Mouse (Mus musculus): ENCODE results near the gene Olfr821. TPM values are rescaled to one million over a fixed set of nuclear protein-coding genes. Genes with fewer than 3 reads are reported as not detected.
"Not testable (repeated sequence)": the region's sequence is repeated elsewhere in the genome, so short reads cannot be mapped to it uniquely, and the experiment has no call there.

Olfr821 gene
- polyA plus RNA-seq (2016; fragmentation: Nextera tagmentation; extraction: Ambion mirVana): not detected in 2 replicates

DNA sequence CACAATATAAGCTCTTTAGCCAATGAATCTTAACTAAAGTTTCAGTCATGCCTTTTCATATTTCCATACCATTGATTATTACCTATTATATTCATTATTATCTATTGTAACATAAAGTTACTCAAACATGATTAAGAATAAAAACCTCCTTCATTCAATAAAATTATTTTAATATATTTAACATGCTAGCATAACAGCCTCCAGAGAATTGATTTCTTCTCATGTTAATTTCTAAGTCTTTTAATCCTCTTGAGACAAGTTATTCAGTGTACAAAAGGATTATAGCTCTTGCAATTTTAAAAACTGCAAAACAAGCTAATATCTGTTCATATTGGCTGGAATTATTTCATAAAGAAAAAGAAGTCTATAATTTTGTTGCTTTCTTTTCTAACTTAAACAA is at the start of gene Olfr821:
Gene Olfr821, plus strand, starts transcription at position 301 of the 400 bp plus-strand sequence.
- Histone ChIP-seq H3K9me3 (no peaks in the 10 kb centered on the region), H3K27me3 (replicated peaks) (no peaks in the 10 kb centered on the region), H3K4me1 (no peaks in the 10 kb centered on the region), H3K9ac (no peak within 1 kb of the TSS), H3K36me3 (no peaks in the 10 kb centered on the region), H3K27ac (no peak within 1 kb of the TSS), H3K4me3 (no peak within 1 kb of the TSS), H3K4me2 (replicated peaks) (no peak within 1 kb of the TSS)
- no peak for ATAC-seq (ENCODE audit: low FRiP score, low read depth)

DNA sequence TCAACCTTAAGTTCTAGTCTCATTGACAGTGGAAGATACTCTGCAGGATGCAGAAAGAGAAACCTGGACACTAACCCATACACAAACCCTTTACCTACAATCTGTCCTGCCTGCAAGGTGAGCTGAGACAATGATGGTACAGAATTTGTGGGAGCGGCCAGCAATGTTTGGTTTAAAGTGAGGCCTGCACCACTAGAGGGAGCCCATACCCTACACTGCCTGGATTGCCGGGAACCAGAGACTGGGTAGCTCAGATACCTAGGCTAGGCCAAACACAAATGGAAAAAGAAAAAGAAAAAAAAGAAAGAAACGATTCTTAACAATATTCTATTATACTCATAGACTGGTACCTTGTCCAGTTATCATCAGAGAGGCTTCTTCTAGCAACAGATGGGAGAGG is 48.3 kb upstream of the Olfr821 start:
- H3K27ac ChIP-seq; H3K36me3 ChIP-seq; H3K27me3 ChIP-seq (replicated peaks); H3K4me3 ChIP-seq; H3K9me3 ChIP-seq; H3K9ac ChIP-seq; H3K4me1 ChIP-seq; H3K4me2 ChIP-seq (replicated peaks): not testable (repeated sequence)
- WGBS: no CpG with 5 or more reads among the region's 3 CpGs
- peak; percentile 56 for ATAC-seq (ENCODE audit: low FRiP score, low read depth)

DNA sequence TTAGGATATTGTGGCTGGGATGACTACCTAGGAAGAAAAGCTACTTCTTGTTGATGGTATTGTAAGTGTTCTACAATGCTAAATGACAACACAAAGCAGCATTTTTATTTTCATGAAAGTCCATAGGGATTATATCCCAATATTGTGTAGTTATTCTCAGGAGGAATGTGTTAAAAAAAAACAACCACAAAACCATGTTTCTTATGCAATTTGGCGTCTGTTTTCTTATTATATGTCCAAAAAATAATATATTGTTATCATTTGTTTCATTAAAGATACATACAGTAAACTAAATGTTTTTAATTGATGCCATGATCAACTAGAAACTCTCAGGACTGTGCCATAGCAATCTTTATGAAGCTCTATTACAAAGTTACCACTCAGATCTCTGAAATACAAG is 45.2 kb upstream of the Olfr821 start, which contains the start of gene Gm10310:
Gene Gm10310, minus strand, starts transcription at position 101 of the 400 bp plus-strand sequence.
- not testable (repeated sequence) for H3K36me3 ChIP-seq; H3K4me1 ChIP-seq; H3K9ac ChIP-seq; H3K4me3 ChIP-seq; H3K27me3 ChIP-seq (replicated peaks); H3K4me2 ChIP-seq (replicated peaks); H3K9me3 ChIP-seq; ATAC-seq (ENCODE audit: low FRiP score, low read depth); H3K27ac ChIP-seq
- no CpG with 5 or more reads among the region's 1 CpGs for WGBS

DNA sequence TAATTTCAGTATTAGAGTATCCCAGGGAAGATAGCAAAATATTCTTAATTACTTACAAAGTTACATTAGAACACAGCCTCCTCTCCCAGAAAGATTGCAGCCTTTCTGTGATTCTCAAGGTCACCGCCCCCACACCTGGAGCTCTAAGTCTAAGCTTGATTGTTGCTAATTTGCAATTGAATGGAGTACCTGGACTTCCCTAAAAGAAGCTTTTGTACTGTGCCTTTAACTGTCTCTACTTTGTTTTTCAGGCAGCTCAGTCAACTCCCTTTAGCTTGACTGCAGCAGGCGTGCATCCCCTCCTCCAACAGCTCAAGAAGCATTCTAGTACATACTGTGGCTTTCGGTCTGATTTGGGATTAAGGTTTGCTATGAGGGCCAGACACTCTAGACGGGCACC is 26.0 kb upstream of the Olfr821 start:
- ATAC-seq (ENCODE audit: low FRiP score, low read depth); H3K36me3 ChIP-seq; H3K9me3 ChIP-seq; H3K9ac ChIP-seq; H3K4me3 ChIP-seq; H3K4me2 ChIP-seq (replicated peaks); H3K27ac ChIP-seq; H3K4me1 ChIP-seq; H3K27me3 ChIP-seq (replicated peaks): not testable (repeated sequence)
- WGBS: 89% methylated on average over 4 of the region's 4 CpGs

DNA sequence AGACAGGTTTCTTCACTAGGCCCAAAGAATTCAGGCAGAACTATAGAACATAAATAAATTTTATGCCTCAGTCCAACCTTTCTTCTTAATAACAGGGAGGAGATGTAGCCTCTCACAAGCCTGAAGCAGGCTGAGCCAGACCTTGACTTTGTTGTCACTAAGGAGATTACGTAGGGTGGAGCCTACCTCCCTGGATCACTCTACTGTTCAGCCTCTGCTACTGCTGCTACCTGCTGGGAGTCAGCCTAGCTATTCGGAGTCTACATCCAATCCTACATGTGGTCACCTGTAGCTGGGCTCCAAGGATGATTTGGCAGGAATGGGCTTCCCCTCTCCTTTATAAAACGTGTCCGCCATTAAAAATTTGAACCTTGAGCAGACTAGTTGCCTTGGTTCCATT is 24.8 kb upstream of the Olfr821 start:
- H3K4me1 ChIP-seq; H3K9ac ChIP-seq; H3K4me2 ChIP-seq (replicated peaks); H3K4me3 ChIP-seq; H3K27ac ChIP-seq; H3K27me3 ChIP-seq (replicated peaks); ATAC-seq (ENCODE audit: low FRiP score, low read depth); H3K9me3 ChIP-seq; H3K36me3 ChIP-seq: not testable (repeated sequence)
- 94% methylated on average over 4 of the region's 4 CpGs for WGBS

DNA sequence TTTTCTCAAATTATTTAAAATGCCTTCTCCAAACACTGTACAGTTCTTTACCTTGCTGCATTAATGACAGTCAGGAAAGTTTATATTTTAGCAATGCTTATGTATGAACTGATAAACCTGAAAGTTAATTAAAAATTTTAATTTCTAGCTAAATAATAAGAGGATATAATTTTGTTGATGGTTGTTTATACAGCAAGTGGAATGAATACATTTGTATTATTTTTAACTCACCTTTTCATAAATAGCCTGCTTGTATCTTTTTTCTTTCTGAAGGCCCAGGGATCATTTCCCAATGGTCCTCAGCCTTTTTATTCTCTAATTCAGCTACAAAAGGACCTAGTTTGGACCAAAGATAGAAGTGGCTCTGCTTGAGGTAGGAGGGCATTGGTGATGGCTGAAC is 17.8 kb upstream of the Olfr821 start, which contains the start of gene Olfr820:
Gene Olfr820, plus strand, starts transcription at position 301 of the 400 bp plus-strand sequence.
- H3K9me3 ChIP-seq: no peaks in the 10 kb centered on the region
- no peaks in the 10 kb centered on the region for H3K27me3 ChIP-seq (replicated peaks)
- no peak within 1 kb of the TSS for H3K27ac ChIP-seq
- H3K4me1 ChIP-seq: no peaks in the 10 kb centered on the region
- H3K36me3 ChIP-seq: no peaks in the 10 kb centered on the region
- no peak within 1 kb of the TSS for H3K4me3 ChIP-seq
- no peak within 1 kb of the TSS for H3K4me2 ChIP-seq (replicated peaks)
- ATAC-seq (ENCODE audit: low FRiP score, low read depth): no peak
- no peak within 1 kb of the TSS for H3K9ac ChIP-seq

DNA sequence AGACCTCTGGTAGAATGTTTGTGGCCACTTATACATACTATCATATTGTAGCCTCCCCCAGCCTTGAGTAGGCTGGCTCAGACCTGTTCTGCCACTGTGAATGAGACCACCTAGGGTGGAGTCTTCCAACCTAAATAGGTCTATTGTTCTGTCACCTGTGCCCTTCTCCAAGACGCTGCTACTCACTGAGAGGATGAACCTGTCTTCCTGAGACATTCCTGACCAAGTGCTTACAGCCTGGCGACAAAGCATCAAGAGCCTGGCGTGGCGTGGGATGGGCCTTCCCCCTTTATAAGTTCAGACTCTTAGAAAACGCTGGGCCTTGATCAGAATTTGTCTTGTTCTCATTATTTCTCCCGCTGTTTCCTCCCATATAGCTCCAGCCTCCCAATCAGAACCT is 6.9 kb downstream of the Olfr821 start:
- WGBS: 80% methylated on average over 6 of the region's 6 CpGs
- H3K9ac ChIP-seq: no peak overlapping the region
- no peaks in the 10 kb centered on the region for H3K36me3 ChIP-seq

DNA sequence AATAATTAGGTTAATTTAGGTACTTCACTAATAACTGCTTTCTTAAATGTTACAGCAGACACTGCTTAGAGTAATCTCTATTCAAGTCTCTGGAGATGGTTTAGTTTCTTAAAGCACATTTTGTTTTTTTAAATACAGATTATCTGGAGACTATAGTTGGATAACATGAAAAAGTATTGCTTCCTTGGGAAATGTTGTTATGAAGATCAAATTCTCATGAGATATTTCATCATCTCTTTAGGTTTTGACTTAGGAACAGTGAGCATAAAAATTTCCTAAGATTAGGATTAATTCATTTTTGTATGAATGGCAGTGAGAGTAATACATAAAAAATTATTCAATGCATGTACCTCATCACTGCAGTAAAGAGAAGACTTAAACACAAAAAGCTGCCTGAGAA is 40.8 kb downstream of the Olfr821 start, which contains the start of gene Olfr822:
Gene Olfr822, plus strand, starts transcription at position 301 of the 400 bp plus-strand sequence.
- Histone ChIP-seq H3K36me3 (no peaks in the 10 kb centered on the region), H3K4me1 (no peaks in the 10 kb centered on the region), H3K9ac (no peak within 1 kb of the TSS), H3K9me3 (no peaks in the 10 kb centered on the region), H3K4me2 (replicated peaks) (no peak within 1 kb of the TSS), H3K27ac (no peak within 1 kb of the TSS), H3K27me3 (replicated peaks) (no peaks in the 10 kb centered on the region), H3K4me3 (no peak within 1 kb of the TSS)
- ATAC-seq (ENCODE audit: low FRiP score, low read depth): no peak

More for the DNA sequence above, 6.9 kb downstream of the Olfr821 start:
- Histone ChIP-seq H3K4me3 (no peak overlapping the region), H3K27ac (no peak overlapping the region), H3K4me1 (no peaks in the 10 kb centered on the region), H3K9me3 (no peaks in the 10 kb centered on the region), H3K4me2 (replicated peaks) (no peak overlapping the region), H3K27me3 (replicated peaks) (no peaks in the 10 kb centered on the region)
- no peak for ATAC-seq (ENCODE audit: low FRiP score, low read depth)

Other genes with a start within 250 kb of the Olfr821 start
- not detected in 2 replicates for gene Olfr810, start 235.4 kb upstream of the Olfr821 start, polyA plus RNA-seq (2016; fragmentation: Nextera tagmentation; extraction: Ambion mirVana)
- gene Olfr811, start 226.0 kb upstream of the Olfr821 start, polyA plus RNA-seq (2016; fragmentation: Nextera tagmentation; extraction: Ambion mirVana): not detected in 2 replicates
- not detected in 2 replicates for gene Olfr812, start 184.3 kb upstream of the Olfr821 start, polyA plus RNA-seq (2016; fragmentation: Nextera tagmentation; extraction: Ambion mirVana)
- not detected in 2 replicates for gene Olfr813, start 175.0 kb upstream of the Olfr821 start, polyA plus RNA-seq (2016; fragmentation: Nextera tagmentation; extraction: Ambion mirVana)
- gene Olfr814, start 150.5 kb upstream of the Olfr821 start, polyA plus RNA-seq (2016; fragmentation: Nextera tagmentation; extraction: Ambion mirVana): not detected in 2 replicates
- not detected in 2 replicates for gene Olfr815, start 124.5 kb upstream of the Olfr821 start, polyA plus RNA-seq (2016; fragmentation: Nextera tagmentation; extraction: Ambion mirVana)
- not detected in 2 replicates for gene Olfr816, start 114.8 kb upstream of the Olfr821 start, polyA plus RNA-seq (2016; fragmentation: Nextera tagmentation; extraction: Ambion mirVana)
- not detected in 2 replicates for gene Olfr818, start 81.2 kb upstream of the Olfr821 start, polyA plus RNA-seq (2016; fragmentation: Nextera tagmentation; extraction: Ambion mirVana)
- gene Olfr819, start 63.1 kb upstream of the Olfr821 start, polyA plus RNA-seq (2016; fragmentation: Nextera tagmentation; extraction: Ambion mirVana): not detected in 2 replicates
- not detected in 2 replicates for gene Olfr247, start 54.2 kb upstream of the Olfr821 start, polyA plus RNA-seq (2016; fragmentation: Nextera tagmentation; extraction: Ambion mirVana)
- gene Gm10310, start 45.3 kb upstream of the Olfr821 start, polyA plus RNA-seq (2016; fragmentation: Nextera tagmentation; extraction: Ambion mirVana): not detected in 2 replicates
- not detected in 2 replicates for gene Olfr820, start 17.7 kb upstream of the Olfr821 start, polyA plus RNA-seq (2016; fragmentation: Nextera tagmentation; extraction: Ambion mirVana)
- gene Olfr822, start 40.9 kb downstream of the Olfr821 start, polyA plus RNA-seq (2016; fragmentation: Nextera tagmentation; extraction: Ambion mirVana): not detected in 2 replicates
- gene Olfr823, start 85.0 kb downstream of the Olfr821 start, polyA plus RNA-seq (2016; fragmentation: Nextera tagmentation; extraction: Ambion mirVana): not detected in 2 replicates
- gene Olfr824, start 99.7 kb downstream of the Olfr821 start, polyA plus RNA-seq (2016; fragmentation: Nextera tagmentation; extraction: Ambion mirVana): not detected in 2 replicates
- gene Olfr825, start 136.4 kb downstream of the Olfr821 start, polyA plus RNA-seq (2016; fragmentation: Nextera tagmentation; extraction: Ambion mirVana): not detected in 2 replicates
- not detected in 2 replicates for gene Olfr826, start 153.8 kb downstream of the Olfr821 start, polyA plus RNA-seq (2016; fragmentation: Nextera tagmentation; extraction: Ambion mirVana)
- gene Olfr827, start 184.1 kb downstream of the Olfr821 start, polyA plus RNA-seq (2016; fragmentation: Nextera tagmentation; extraction: Ambion mirVana): not detected in 2 replicates
- gene Neurod4, start 249.9 kb downstream of the Olfr821 start, polyA plus RNA-seq (2016; fragmentation: Nextera tagmentation; extraction: Ambion mirVana): 24.2 and 27.6 TPM in 2 replicates

Data from neural tube, embryonic 12.5 days (tissue).